Mouse (Mus musculus) 416B (cell line): ENCODE results near the gene Malrd1.

Experiments
- DNase-seq: peaks from one replicate; pipeline ENCODE4 v3.0.0; 2011; ENCODE audit warnings: low read depth

The Malrd1 gene

GRCm38 (mm10) chr2:16029752-16030151, 503.5 kb downstream of the Malrd1 start:
- DNase-seq = no peak

- DNase-seq = no peak
Measured at GRCm38 (mm10) chr2:16031559-16031958, 505.3 kb downstream of the Malrd1 start.

GRCm38 (mm10) chr2:16032804-16033203, 506.5 kb downstream of the Malrd1 start:
- DNase-seq = no peak

GRCm38 (mm10) chr2:16110696-16111095, 584.4 kb downstream of the Malrd1 start:
- no peak for DNase-seq

GRCm38 (mm10) chr2:16113333-16113732, 587.1 kb downstream of the Malrd1 start:
- DNase-seq = no peak

GRCm38 (mm10) chr2:16147999-16148398, 621.7 kb downstream of the Malrd1 start:
- no peak for DNase-seq

GRCm38 (mm10) chr2:16152623-16153022, 626.3 kb downstream of the Malrd1 start:
- DNase-seq = no peak

- no peak for DNase-seq
Measured at GRCm38 (mm10) chr2:16163246-16163989, 637.1 kb downstream of the Malrd1 start.

GRCm38 (mm10) chr2:16168611-16169010, 642.3 kb downstream of the Malrd1 start:
- no peak for DNase-seq

- DNase-seq = no peak
Measured at GRCm38 (mm10) chr2:16172086-16172485, 645.8 kb downstream of the Malrd1 start.

GRCm38 (mm10) chr2:16173355-16173754, 647.1 kb downstream of the Malrd1 start:
- DNase-seq = no peak

GRCm38 (mm10) chr2:16182140-16182539, 655.9 kb downstream of the Malrd1 start:
- no peak for DNase-seq

GRCm38 (mm10) chr2:16183158-16183557, 656.9 kb downstream of the Malrd1 start:
- DNase-seq = no peak

GRCm38 (mm10) chr2:16210016-16210415, 683.7 kb downstream of the Malrd1 start:
- DNase-seq = no peak

- no peak for DNase-seq
Measured at GRCm38 (mm10) chr2:16212752-16213151, 686.5 kb downstream of the Malrd1 start.

- DNase-seq = no peak
Measured at GRCm38 (mm10) chr2:16214111-16214510, 687.8 kb downstream of the Malrd1 start.

- DNase-seq = no peak
Measured at GRCm38 (mm10) chr2:16228187-16228832, 702.0 kb downstream of the Malrd1 start.

- DNase-seq = no peak
Measured at GRCm38 (mm10) chr2:16240861-16241260, 714.6 kb downstream of the Malrd1 start.

GRCm38 (mm10) chr2:16243097-16243496, 716.8 kb downstream of the Malrd1 start:
- no peak for DNase-seq

GRCm38 (mm10) chr2:16248861-16249260, 722.6 kb downstream of the Malrd1 start:
- DNase-seq = no peak

- DNase-seq = no peak
Measured at GRCm38 (mm10) chr2:16252274-16252673, 726.0 kb downstream of the Malrd1 start.
